Mouse (Mus musculus): ENCODE measurements around the gene Calcrl.

GRCm38 (mm10) chr2:84387394-84388022 lies 37.7 kb downstream of the Calcrl start:
- no peak for TF ChIP-seq POLR2A (IDR thresholded peaks at IDR 0.05; ENCODE audit: low read depth, low read length)
- no peak for TF ChIP-seq CTCF (IDR thresholded peaks at IDR 0.05; ENCODE audit: extremely low read depth, insufficient read length, insufficient replicate concordance, low read depth, low read length)
